Mouse (Mus musculus) CH12.LX (cell line): ENCODE results near the gene Catsper2.

Experiments
- CTCF ChIP-seq, 2 experiments: IDR thresholded peaks in 1 of 2; conservative IDR thresholded peaks in 1 of 2; 2 replicates each; pipeline ENCODE4 v1.5.1; 2011 to 2012; ENCODE audit warnings: low read depth in 2 of 2, low read length in 2 of 2, improper control_type of control experiment in 1 of 2, inconsistent platforms in 1 of 2, mild to moderate bottlenecking in 1 of 2, moderate library complexity in 1 of 2
- E2F4 ChIP-seq: IDR thresholded peaks from 2 replicates; pipeline ENCODE4 v1.6.1; 2011; ENCODE audit warnings: low read depth, low read length, improper control_type of control experiment; ENCODE audit not compliant: insufficient replicate concordance
- EP300 ChIP-seq: IDR thresholded peaks from 2 replicates; pipeline ENCODE4 v1.6.1; 2011; ENCODE audit warnings: low read length, improper control_type of control experiment
- HCFC1 ChIP-seq: IDR thresholded peaks from 2 replicates; pipeline ENCODE4 v1.6.1; 2012; ENCODE audit warnings: low read depth, mild to moderate bottlenecking, inconsistent platforms, low read length, improper control_type of control experiment
- MAX ChIP-seq: IDR thresholded peaks from 2 replicates; pipeline ENCODE4 v1.6.1; 2011; ENCODE audit warnings: low read length, improper control_type of control experiment
- MXI1 ChIP-seq: IDR thresholded peaks from 2 replicates; pipeline ENCODE4 v1.6.1; 2011; ENCODE audit warnings: mild to moderate bottlenecking, low read depth, low read length, improper control_type of control experiment
- NRF1 ChIP-seq: IDR thresholded peaks from 2 replicates; pipeline ENCODE4 v1.6.1; 2014; ENCODE audit warnings: low read depth, mild to moderate bottlenecking, inconsistent platforms, low read length, improper control_type of control experiment, moderate library complexity
- PAX5 ChIP-seq: IDR thresholded peaks from 2 replicates; pipeline ENCODE4 v1.6.1; 2012; ENCODE audit warnings: low read length, inconsistent platforms, mixed read lengths
- POLR2A ChIP-seq: IDR thresholded peaks from 2 replicates; pipeline ENCODE4 v1.6.1; 2011; ENCODE audit warnings: low read depth, mild to moderate bottlenecking, improper control_type of control experiment, low read length
- TCF12 ChIP-seq: IDR thresholded peaks from 2 replicates; pipeline ENCODE4 v1.6.1; 2014; ENCODE audit warnings: low read depth, mild to moderate bottlenecking, inconsistent platforms, low read length, improper control_type of control experiment
- UBTF ChIP-seq: IDR thresholded peaks from 2 replicates; pipeline ENCODE4 v1.6.1; 2012; ENCODE audit warnings: low read depth, mild to moderate bottlenecking, inconsistent platforms, low read length, improper control_type of control experiment, moderate library complexity
- ZNF384 ChIP-seq: IDR thresholded peaks from 2 replicates; pipeline ENCODE4 v1.6.1; 2012; ENCODE audit warnings: low read depth, low read length, improper control_type of control experiment, inconsistent platforms

DNA sequence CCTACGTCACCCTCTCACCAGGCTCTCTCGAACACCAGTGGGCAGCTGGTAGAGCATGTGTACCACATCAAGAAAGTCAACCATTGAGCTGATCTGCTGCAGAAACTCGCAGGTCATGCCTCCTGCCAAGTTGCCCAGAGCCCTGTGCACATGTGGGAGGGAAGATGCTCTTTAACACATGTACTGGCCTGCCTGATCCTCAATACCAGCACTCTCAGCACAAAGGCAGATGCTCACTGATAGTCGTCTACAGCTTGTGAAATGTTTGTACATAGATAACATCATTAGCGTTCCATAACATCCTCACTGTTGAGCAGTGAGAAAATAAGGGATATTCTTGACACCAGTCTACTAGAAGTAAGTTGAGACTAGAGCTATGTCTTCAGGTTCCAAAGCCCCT, 42.7 kb downstream of the Catsper2 start:
- TF ChIP-seq POLR2A (no peak), CTCF (conservative IDR thresholded peaks at IDR 0.05 in 1 of 2, IDR thresholded peaks at IDR 0.05 in 1 of 2; ENCODE audit: low read depth in 2 of 2, low read length in 2 of 2) (no peak), UBTF (no peak), HCFC1 (no peak), ZNF384 (no peak), TCF12 (no peak), NRF1 (no peak), MXI1 (no peak), MAX (no peak), EP300 (no peak), PAX5 (no peak), E2F4 (no peak)
